Mouse (Mus musculus): ENCODE results near the gene 1700067P10Rik. TPM values are rescaled to one million over a fixed set of nuclear protein-coding genes. Genes with fewer than 3 reads are reported as not detected.

1700067P10Rik gene
- total and polyA plus RNA-seq, 3 experiments: not detected

GRCm38 (mm10) chr17:48120456-48120855 is 31.3 kb downstream of the 1700067P10Rik start:
- Histone ChIP-seq H3K27me3 (replicated peaks) (no peaks in the 10 kb centered on the region), H3K9ac (ENCODE audit: insufficient read depth, low read depth) (no peak overlapping the region), H3K4me1 (ENCODE audit: control insufficient read depth in 1 of 2, insufficient read depth in 2 of 2) (peaks cover 17 to 25% of the 10 kb centered on the region in 2 experiments), H3K9me3 (replicated peaks; ENCODE audit: low read length) (peaks cover 11% of the 10 kb centered on the region), H3K36me3 (replicated peaks in 1 of 2; ENCODE audit: control insufficient read depth in 1 of 2, insufficient read depth in 1 of 2, low read length in 1 of 2) (no peaks in the 10 kb centered on the region), H3K27ac (ENCODE audit: insufficient read depth, low read depth) (no peak overlapping the region), H3K4me3 (replicated peaks in 1 of 3; ENCODE audit: low read depth in 2 of 3, low read length in 2 of 3, poor library complexity in 1 of 3) (no peak overlapping the region), H3K79me2 (replicated peaks; ENCODE audit: control insufficient read depth, extremely low read depth, insufficient read depth, poor library complexity, severe bottlenecking) (no peaks in the 10 kb centered on the region), H3K4me2 (ENCODE audit: insufficient read depth, low read depth, poor library complexity, severe bottlenecking) (no peak overlapping the region)
- no peak for TF ChIP-seq EP300 (IDR thresholded peaks at IDR 0.05; ENCODE audit: low read length)
- no peak for TF ChIP-seq CHD1 (IDR thresholded peaks at IDR 0.05; ENCODE audit: low read depth, low read length)
- TF ChIP-seq PAX5 (IDR thresholded peaks at IDR 0.05; ENCODE audit: low read length): no peak
- TF ChIP-seq POLR2AphosphoS2 (IDR thresholded peaks at IDR 0.05; ENCODE audit: low read depth, low read length): no peak
- TF ChIP-seq RCOR1 (conservative IDR thresholded peaks at IDR 0.05; ENCODE audit: low read depth, low read length): no peak
- no peak for TF ChIP-seq ZKSCAN1 (IDR thresholded peaks at IDR 0.05; ENCODE audit: borderline replicate concordance, low read depth, low read length)
- TF ChIP-seq ZC3H11A (IDR thresholded peaks at IDR 0.05; ENCODE audit: low read depth, low read length): no peak
- TF ChIP-seq BHLHE40 (IDR thresholded peaks at IDR 0.05; ENCODE audit: low read depth, low read length): no peak
- TF ChIP-seq ETS1 (conservative IDR thresholded peaks at IDR 0.05; ENCODE audit: low read depth, low read length): no peak
- TF ChIP-seq RAD21 (IDR thresholded peaks at IDR 0.05; ENCODE audit: low read depth, low read length): no peak
- no peak for TF ChIP-seq NRF1 (IDR thresholded peaks at IDR 0.05; ENCODE audit: low read depth, low read length)
- no peak for TF ChIP-seq HCFC1 (IDR thresholded peaks at IDR 0.05; ENCODE audit: low read depth, low read length)
- no peak for TF ChIP-seq MYC (IDR thresholded peaks at IDR 0.05; ENCODE audit: low read depth, low read length)
- no peak for TF ChIP-seq MEF2A (IDR thresholded peaks at IDR 0.05; ENCODE audit: borderline replicate concordance, low read depth, low read length)
- no peak for TF ChIP-seq TCF12 (IDR thresholded peaks at IDR 0.05; ENCODE audit: low read depth, low read length)
- TF ChIP-seq SIN3A (IDR thresholded peaks at IDR 0.05; ENCODE audit: low read length): no peak
- no peak for TF ChIP-seq CTCF (conservative IDR thresholded peaks at IDR 0.05 in 1 of 2, IDR thresholded peaks at IDR 0.05 in 1 of 2; ENCODE audit: low read depth in 2 of 2, low read length in 2 of 2)
- in situ Hi-C loops (cut with MboI; ENCODE audit: low pct_ligation_motif_present, low pct_unique_long_range_greater_than_20kb, low sequenced_read_pairs) (loop anchor here (25.0 kb wide), 1 partner anchor 167 kb away; the partner anchor contains the start of gene Treml2), dilution Hi-C loops (cut with MboI; ENCODE audit: extremely low pct_ligation_motif_present, extremely low pct_unique_long_range_greater_than_20kb, low sequenced_read_pairs) (no loop called here)
- DNase-seq (ENCODE audit: extremely low read depth): no peak

- Histone ChIP-seq H3K9ac (ENCODE audit: insufficient read depth, low read depth) (no peak overlapping the region), H3K36me3 (replicated peaks in 1 of 2; ENCODE audit: control insufficient read depth in 1 of 2, insufficient read depth in 1 of 2, low read length in 1 of 2) (no peaks in the 10 kb centered on the region), H3K9me3 (replicated peaks; ENCODE audit: low read length) (no peaks in the 10 kb centered on the region), H3K4me1 (ENCODE audit: control insufficient read depth in 1 of 2, insufficient read depth in 2 of 2) (no peaks in the 10 kb centered on the region), H3K4me3 (replicated peaks in 1 of 3; ENCODE audit: low read depth in 2 of 3, low read length in 2 of 3, poor library complexity in 1 of 3) (no peak overlapping the region), H3K79me2 (replicated peaks; ENCODE audit: control insufficient read depth, extremely low read depth, insufficient read depth, poor library complexity, severe bottlenecking) (no peaks in the 10 kb centered on the region), H3K4me2 (ENCODE audit: insufficient read depth, low read depth, poor library complexity, severe bottlenecking) (no peak overlapping the region), H3K27me3 (replicated peaks) (no peaks in the 10 kb centered on the region), H3K27ac (ENCODE audit: insufficient read depth, low read depth) (no peak overlapping the region)
- DNase-seq (ENCODE audit: extremely low read depth): no peak
- dilution Hi-C loops (cut with MboI; ENCODE audit: extremely low pct_ligation_motif_present, extremely low pct_unique_long_range_greater_than_20kb, low sequenced_read_pairs) (no loop called here), in situ Hi-C loops (cut with MboI; ENCODE audit: low pct_ligation_motif_present, low pct_unique_long_range_greater_than_20kb, low sequenced_read_pairs) (no loop called here)
- TF ChIP-seq ZC3H11A (IDR thresholded peaks at IDR 0.05; ENCODE audit: low read depth, low read length): no peak
- no peak for TF ChIP-seq POLR2AphosphoS2 (IDR thresholded peaks at IDR 0.05; ENCODE audit: low read depth, low read length)
- TF ChIP-seq POLR2A (IDR thresholded peaks at IDR 0.05; ENCODE audit: low read depth, low read length): no peak
- no peak for TF ChIP-seq ETS1 (conservative IDR thresholded peaks at IDR 0.05; ENCODE audit: low read depth, low read length)
- TF ChIP-seq SIN3A (IDR thresholded peaks at IDR 0.05; ENCODE audit: low read length): no peak
Measured at GRCm38 (mm10) chr17:48132810-48133209, 43.7 kb downstream of the 1700067P10Rik start.

Other genes starting within 250 kb of the 1700067P10Rik start
- 8.5 and 9.9 TPM in 2 replicates for gene Foxp4, start 164.7 kb upstream of the 1700067P10Rik start, total RNA-seq (2012; rRNA removed)
- 2.5 and 3.3 TPM in 2 replicates for gene Foxp4, start 164.7 kb upstream of the 1700067P10Rik start, total RNA-seq (2014; rRNA removed)
- gene Foxp4, start 164.7 kb upstream of the 1700067P10Rik start, polyA plus RNA-seq (2012; ENCODE audit: insufficient read length, low read depth): 34.8 and 41.7 TPM in 2 replicates
- gene 1700122O11Rik, start 51.0 kb upstream of the 1700067P10Rik start, total RNA-seq (2012; rRNA removed): not detected in 2 replicates
- gene 1700122O11Rik, start 51.0 kb upstream of the 1700067P10Rik start, total RNA-seq (2014; rRNA removed): not detected in 2 replicates
- not detected in 2 replicates for gene 1700122O11Rik, start 51.0 kb upstream of the 1700067P10Rik start, polyA plus RNA-seq (2012; ENCODE audit: insufficient read length, low read depth)
- not detected in 2 replicates for gene 9830107B12Rik, start 56.9 kb downstream of the 1700067P10Rik start, total RNA-seq (2012; rRNA removed)
- gene 9830107B12Rik, start 56.9 kb downstream of the 1700067P10Rik start, total RNA-seq (2014; rRNA removed): not detected in 2 replicates
- not detected in 2 replicates for gene 9830107B12Rik, start 56.9 kb downstream of the 1700067P10Rik start, polyA plus RNA-seq (2012; ENCODE audit: insufficient read length, low read depth)
- not detected in 2 replicates for gene A530064D06Rik, start 78.0 kb downstream of the 1700067P10Rik start, total RNA-seq (2012; rRNA removed)
- 0.15 and 0.20 TPM in 2 replicates for gene A530064D06Rik, start 78.0 kb downstream of the 1700067P10Rik start, total RNA-seq (2014; rRNA removed)
- 0.60 and 0.68 TPM in 2 replicates for gene A530064D06Rik, start 78.0 kb downstream of the 1700067P10Rik start, polyA plus RNA-seq (2012; ENCODE audit: insufficient read length, low read depth)
- 0.08 TPM in 1 of 2 replicates, not detected in the other for gene Trem1, start 143.4 kb downstream of the 1700067P10Rik start, total RNA-seq (2012; rRNA removed)
- 0.17 and 0.32 TPM in 2 replicates for gene Trem1, start 143.4 kb downstream of the 1700067P10Rik start, total RNA-seq (2014; rRNA removed)
- 0.25 and 0.29 TPM in 2 replicates for gene Trem1, start 143.4 kb downstream of the 1700067P10Rik start, polyA plus RNA-seq (2012; ENCODE audit: insufficient read length, low read depth)
- gene Trem3, start 158.5 kb downstream of the 1700067P10Rik start, total RNA-seq (2012; rRNA removed): not detected in 2 replicates
- gene Trem3, start 158.5 kb downstream of the 1700067P10Rik start, total RNA-seq (2014; rRNA removed): not detected in 2 replicates
- gene Trem3, start 158.5 kb downstream of the 1700067P10Rik start, polyA plus RNA-seq (2012; ENCODE audit: insufficient read length, low read depth): not detected in 2 replicates
- 0.13 TPM in 1 of 2 replicates, not detected in the other for gene Treml4, start 175.0 kb downstream of the 1700067P10Rik start, total RNA-seq (2012; rRNA removed)
- 0.22 and 0.55 TPM in 2 replicates for gene Treml4, start 175.0 kb downstream of the 1700067P10Rik start, total RNA-seq (2014; rRNA removed)
- 1.1 TPM in 2 replicates for gene Treml4, start 175.0 kb downstream of the 1700067P10Rik start, polyA plus RNA-seq (2012; ENCODE audit: insufficient read length, low read depth)
- 1.3 and 2.4 TPM in 2 replicates for gene Treml2, start 210.2 kb downstream of the 1700067P10Rik start, total RNA-seq (2012; rRNA removed)
- 5.5 and 6.4 TPM in 2 replicates for gene Treml2, start 210.2 kb downstream of the 1700067P10Rik start, total RNA-seq (2014; rRNA removed)
- 9.8 and 10.2 TPM in 2 replicates for gene Treml2, start 210.2 kb downstream of the 1700067P10Rik start, polyA plus RNA-seq (2012; ENCODE audit: insufficient read length, low read depth)
- gene B430306N03Rik, start 226.8 kb downstream of the 1700067P10Rik start, total RNA-seq (2012; rRNA removed): 0.08 TPM in 1 of 2 replicates, not detected in the other
- gene B430306N03Rik, start 226.8 kb downstream of the 1700067P10Rik start, total RNA-seq (2014; rRNA removed): 0.21 and 0.35 TPM in 2 replicates
- 1.0 and 1.6 TPM in 2 replicates for gene B430306N03Rik, start 226.8 kb downstream of the 1700067P10Rik start, polyA plus RNA-seq (2012; ENCODE audit: insufficient read length, low read depth)